Mouse (Mus musculus): Measurements from ENCODE around the gene Serinc2. TPM values are rescaled to one million over a fixed set of nuclear protein-coding genes. Genes with fewer than 3 reads are reported as not detected.
A peak's percentile ranks its signal among the peaks of the same experiment; 100 is the strongest.

Serinc2 gene
- polyA plus RNA-seq, 1 experiment from 2014 or later, result 35.5 TPM

DNA sequence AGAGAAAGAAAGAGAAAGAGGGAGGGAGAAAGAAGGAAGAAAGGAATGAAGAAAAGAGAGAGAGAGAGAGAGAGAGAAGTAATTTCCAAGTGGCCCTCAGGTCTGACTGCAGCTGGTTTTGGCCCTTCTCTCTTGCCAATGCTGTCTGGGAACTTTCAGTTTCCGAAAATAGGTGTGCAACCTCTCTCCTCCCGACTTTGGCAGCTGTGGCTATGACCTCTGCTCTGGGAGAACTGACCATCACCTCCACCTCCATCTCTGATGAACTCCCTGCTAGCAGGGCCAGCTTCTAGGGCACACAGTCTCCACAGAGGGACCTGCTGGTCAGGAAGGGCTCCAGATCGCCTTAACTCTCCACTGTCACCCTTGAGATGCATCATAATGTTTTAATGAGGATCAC, 7.5 kb upstream of the Serinc2 start:
- 72% methylated on average over 3 of the region's 3 CpGs for WGBS
- ATAC-seq (ENCODE audit: low FRiP score) (no peak), DNase-seq (ENCODE audit: low spot score) (no peak)
- no peaks in the 10 kb centered on the region for H3K27me3 ChIP-seq (ENCODE audit: control insufficient read depth, insufficient read depth, low read length)
- H3K4me1 ChIP-seq (replicated peaks; ENCODE audit: control insufficient read depth, insufficient read depth, low read length), result no peaks in the 10 kb centered on the region
- H3K9me3 ChIP-seq (ENCODE audit: control insufficient read depth, low read length), result no peaks in the 10 kb centered on the region
- no peak overlapping the region for H3K4me2 ChIP-seq (replicated peaks)
- H3K36me3 ChIP-seq (replicated peaks; ENCODE audit: control insufficient read depth, insufficient read depth), result no peaks in the 10 kb centered on the region
- no peak overlapping the region for H3K9ac ChIP-seq
- H3K4me3 ChIP-seq (replicated peaks; ENCODE audit: low read length), result no peak overlapping the region
- no peak overlapping the region for H3K27ac ChIP-seq

DNA sequence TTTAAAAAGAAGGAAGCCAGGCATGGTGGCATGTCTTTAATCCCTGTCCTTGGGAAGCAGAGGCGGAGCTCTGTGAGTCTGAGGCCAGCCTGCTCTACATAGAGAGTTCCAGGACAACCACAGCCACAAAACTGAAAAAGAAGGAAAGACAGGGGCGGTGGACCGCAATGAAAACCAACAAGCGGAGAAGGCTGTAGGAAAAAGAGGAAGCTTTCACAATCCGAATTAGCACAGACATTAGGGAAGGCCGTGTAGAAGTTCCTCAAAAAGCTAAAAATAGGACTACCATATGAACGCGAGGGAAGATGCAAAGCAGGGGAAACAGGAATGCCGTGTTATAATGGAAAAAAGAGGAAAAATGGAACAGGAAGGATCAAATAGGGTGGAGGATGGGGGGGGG, 4.8 kb upstream of the Serinc2 start:
- DNase-seq (ENCODE audit: low spot score) (no peak), ATAC-seq (ENCODE audit: low FRiP score) (no peak)
- Histone ChIP-seq H3K27me3 (ENCODE audit: control insufficient read depth, insufficient read depth, low read length) (no peaks in the 10 kb centered on the region), H3K9ac (no peak overlapping the region), H3K4me1 (replicated peaks; ENCODE audit: control insufficient read depth, insufficient read depth, low read length) (no peaks in the 10 kb centered on the region), H3K4me3 (replicated peaks; ENCODE audit: low read length) (no peak overlapping the region), H3K36me3 (replicated peaks; ENCODE audit: control insufficient read depth, insufficient read depth) (no peaks in the 10 kb centered on the region), H3K4me2 (replicated peaks) (no peak overlapping the region), H3K27ac (no peak overlapping the region), H3K9me3 (ENCODE audit: control insufficient read depth, low read length) (no peaks in the 10 kb centered on the region)
- WGBS, result 86% methylated on average over 9 of the region's 9 CpGs

DNA sequence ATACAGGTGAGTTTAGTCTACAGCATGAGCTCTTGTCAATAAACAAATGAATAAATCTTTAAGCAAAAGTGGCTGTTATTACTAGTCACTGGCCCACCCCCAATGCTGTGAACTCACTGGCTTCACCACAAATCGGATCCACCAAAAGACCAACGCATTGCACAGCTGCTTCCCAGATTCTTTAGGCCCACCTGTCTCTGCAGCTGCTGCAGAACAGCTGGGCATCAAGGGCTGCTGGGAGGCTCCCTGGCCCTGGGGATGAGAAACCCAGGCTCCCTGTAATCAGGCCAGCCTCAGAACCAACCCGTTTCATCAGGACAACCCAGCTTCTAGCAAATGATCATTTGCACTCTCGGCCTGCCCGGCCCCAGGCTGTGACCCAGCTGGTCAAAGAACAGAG, 3.9 kb upstream of the Serinc2 start:
- Histone ChIP-seq H3K4me1 (replicated peaks; ENCODE audit: control insufficient read depth, insufficient read depth, low read length) (no peaks in the 10 kb centered on the region), H3K4me2 (replicated peaks) (no peak overlapping the region), H3K27me3 (ENCODE audit: control insufficient read depth, insufficient read depth, low read length) (0 out of 2 replicates have a peak, but pooled peaks cover 2% of the 10 kb centered on the region), H3K36me3 (replicated peaks; ENCODE audit: control insufficient read depth, insufficient read depth) (no peaks in the 10 kb centered on the region), H3K9me3 (ENCODE audit: control insufficient read depth, low read length) (no peaks in the 10 kb centered on the region), H3K27ac (no peak overlapping the region), H3K4me3 (replicated peaks; ENCODE audit: low read length) (no peak overlapping the region), H3K9ac (no peak overlapping the region)
- no peak for ATAC-seq (ENCODE audit: low FRiP score)
- DNase-seq (ENCODE audit: low spot score), result no peak
- 80% methylated on average over 5 of the region's 5 CpGs for WGBS

DNA sequence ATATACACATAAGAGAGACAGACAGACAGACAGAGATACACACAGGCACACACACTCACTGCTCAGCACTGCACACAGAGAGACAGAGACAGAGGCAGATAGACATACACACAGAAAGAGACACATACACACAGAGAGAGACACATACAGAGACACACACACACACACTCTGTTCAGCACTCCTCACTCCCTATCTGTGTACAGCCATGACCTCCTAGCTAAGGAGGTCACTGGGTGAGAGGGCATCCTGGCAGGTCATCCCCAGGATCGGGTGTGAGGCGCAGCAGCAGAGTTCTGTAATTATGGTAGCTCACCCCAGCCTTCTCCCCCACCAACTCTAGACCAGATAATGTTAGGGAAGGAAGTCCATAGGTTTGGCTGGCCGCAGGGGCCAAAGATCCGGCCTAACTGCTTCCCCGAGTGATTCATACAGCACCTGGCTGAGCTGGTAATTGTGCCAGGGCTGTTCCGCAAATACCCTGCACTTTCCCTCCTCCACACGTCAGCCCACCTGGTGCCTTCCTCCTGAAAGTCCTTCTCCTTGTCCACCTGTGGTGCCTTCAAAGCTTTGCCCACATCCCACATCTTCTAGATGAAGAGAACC, 2.3 kb downstream of the Serinc2 start:
- Histone ChIP-seq H3K9ac (no peak overlapping the region), H3K27me3 (ENCODE audit: control insufficient read depth, insufficient read depth, low read length) (0 out of 2 replicates have a peak, but pooled peaks cover 2% of the 10 kb centered on the region), H3K4me3 (replicated peaks; ENCODE audit: low read length) (no peak overlapping the region), H3K27ac (no peak overlapping the region), H3K4me1 (replicated peaks; ENCODE audit: control insufficient read depth, insufficient read depth, low read length) (peaks cover 23% of the 10 kb centered on the region), H3K4me2 (replicated peaks) (no peak overlapping the region), H3K9me3 (ENCODE audit: control insufficient read depth, low read length) (no peaks in the 10 kb centered on the region), H3K36me3 (replicated peaks; ENCODE audit: control insufficient read depth, insufficient read depth) (no peaks in the 10 kb centered on the region)
- ATAC-seq (ENCODE audit: low FRiP score), result no peak
- no peak for DNase-seq (ENCODE audit: low spot score)
- WGBS, result 79% methylated on average over 7 of the region's 7 CpGs

DNA sequence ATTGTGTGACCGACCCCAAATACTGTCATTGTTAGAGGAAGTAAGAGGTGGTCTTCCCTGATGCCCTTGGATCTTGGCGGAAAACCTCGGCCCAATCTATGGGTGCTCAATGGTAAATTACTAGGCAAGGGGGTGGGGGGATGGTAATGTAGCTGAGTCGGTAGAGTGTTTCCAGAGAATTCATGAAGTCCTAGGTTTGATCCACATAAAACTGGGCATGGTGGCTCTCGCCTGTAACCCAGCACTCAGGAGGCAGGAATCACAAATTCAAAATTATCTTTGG, 3.2 kb downstream of the Serinc2 start:
- Histone ChIP-seq H3K4me3 (replicated peaks; ENCODE audit: low read length) (peak overlapping the region; percentile 60), H3K4me2 (replicated peaks) (peak overlapping the region; percentile 66), H3K27me3 (ENCODE audit: control insufficient read depth, insufficient read depth, low read length) (0 out of 2 replicates have a peak, but pooled peaks cover 2% of the 10 kb centered on the region), H3K4me1 (replicated peaks; ENCODE audit: control insufficient read depth, insufficient read depth, low read length) (peaks cover 23% of the 10 kb centered on the region), H3K9ac (peak overlapping the region; percentile 92), H3K27ac (peak overlapping the region; percentile 97), H3K36me3 (replicated peaks; ENCODE audit: control insufficient read depth, insufficient read depth) (no peaks in the 10 kb centered on the region), H3K9me3 (ENCODE audit: control insufficient read depth, low read length) (no peaks in the 10 kb centered on the region)
- ATAC-seq (ENCODE audit: low FRiP score), result no peak
- DNase-seq (ENCODE audit: low spot score), result no peak
- WGBS, result 34% methylated on average over 5 of the region's 5 CpGs

DNA sequence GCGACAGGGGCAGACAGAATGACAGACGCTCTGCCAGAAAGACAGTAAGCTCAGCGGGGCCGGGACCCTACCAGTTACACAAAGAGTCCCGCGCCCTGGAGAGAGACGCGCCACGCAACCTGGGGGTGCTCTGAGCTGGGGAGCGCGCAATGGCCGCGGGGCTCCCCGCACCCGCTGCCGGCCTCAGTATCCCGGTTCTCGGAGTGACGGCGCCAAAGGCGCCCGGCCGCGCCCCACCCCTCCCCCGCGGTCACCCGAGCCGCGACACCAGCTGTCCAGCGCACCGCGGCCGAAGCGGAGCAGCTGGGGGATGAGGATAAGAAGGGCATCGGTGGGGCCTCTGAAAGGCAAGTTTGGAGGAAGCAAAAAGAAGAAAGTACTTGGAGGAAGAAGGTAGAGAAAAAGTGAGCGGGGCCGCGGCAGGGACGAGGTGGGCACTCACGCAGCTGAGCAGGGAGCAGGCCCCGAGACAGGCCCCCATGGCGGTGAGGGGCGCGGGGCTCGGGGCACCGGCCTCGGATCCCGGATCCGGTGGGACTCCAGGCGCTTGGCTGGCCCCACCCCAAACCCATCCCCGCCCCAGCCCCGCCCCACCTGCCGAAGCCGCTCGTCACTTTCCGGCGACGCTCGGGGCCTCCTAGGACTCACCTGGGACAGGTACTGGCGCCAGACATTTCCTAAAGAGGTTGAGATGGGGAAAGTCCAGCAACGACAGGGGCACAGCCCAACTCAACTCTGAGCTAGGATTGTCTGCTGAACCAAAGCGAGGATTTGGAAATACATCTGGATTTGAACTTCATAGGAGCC, 3.8 kb downstream of the Serinc2 start:
- H3K36me3 ChIP-seq (replicated peaks; ENCODE audit: control insufficient read depth, insufficient read depth), result no peaks in the 10 kb centered on the region
- peak overlapping the region; percentile 60 for H3K4me3 ChIP-seq (replicated peaks; ENCODE audit: low read length)
- peak overlapping the region; percentile 66 for H3K4me2 ChIP-seq (replicated peaks)
- ATAC-seq (ENCODE audit: low FRiP score), result peak; percentile 35
- H3K27ac ChIP-seq, result peak overlapping the region; percentile 97
- peaks cover 23% of the 10 kb centered on the region for H3K4me1 ChIP-seq (replicated peaks; ENCODE audit: control insufficient read depth, insufficient read depth, low read length)
- peak; percentile 57 for DNase-seq (ENCODE audit: low spot score)
- H3K27me3 ChIP-seq (ENCODE audit: control insufficient read depth, insufficient read depth, low read length), result 0 out of 2 replicates have a peak, but pooled peaks cover 2% of the 10 kb centered on the region
- no peaks in the 10 kb centered on the region for H3K9me3 ChIP-seq (ENCODE audit: control insufficient read depth, low read length)
- H3K9ac ChIP-seq, result peak overlapping the region; percentile 92
- under 1% methylated on average over 61 of the region's 62 CpGs for WGBS

DNA sequence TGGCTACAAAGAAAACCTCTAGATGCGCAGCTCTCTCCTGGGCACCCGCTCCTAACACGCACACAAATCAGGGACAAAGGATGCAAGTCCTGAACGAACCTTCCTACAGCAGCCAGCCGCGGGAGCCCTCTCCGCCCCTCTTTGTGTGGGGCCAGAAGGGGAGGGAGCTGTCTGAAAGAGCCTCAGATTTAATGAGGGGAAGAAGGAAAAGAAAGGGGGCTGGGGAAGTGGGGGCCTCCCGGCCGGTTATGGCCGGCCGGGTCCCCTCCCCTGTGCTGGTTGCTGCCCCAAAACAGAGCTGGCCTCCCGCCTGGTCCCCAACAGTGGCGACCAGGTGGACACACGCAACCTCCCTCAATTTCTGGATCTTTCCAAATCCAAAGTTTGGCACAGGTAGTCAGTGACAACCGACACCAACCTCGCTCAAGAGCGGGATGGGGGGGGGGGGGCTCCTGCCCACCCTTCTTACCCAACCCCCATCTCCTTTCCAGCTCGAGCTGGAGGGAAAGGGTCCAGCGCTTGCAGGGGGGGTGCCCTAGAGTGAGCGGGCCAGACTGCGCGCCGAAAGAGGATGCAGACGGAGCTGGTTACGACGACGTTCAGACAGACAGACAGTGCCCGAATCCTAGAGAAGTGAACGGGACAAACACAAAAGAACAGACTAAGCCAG, 4.5 kb downstream of the Serinc2 start:
- ATAC-seq (ENCODE audit: low FRiP score), result peak; percentile 81
- H3K36me3 ChIP-seq (replicated peaks; ENCODE audit: control insufficient read depth, insufficient read depth), result no peaks in the 10 kb centered on the region
- peak overlapping the region; percentile 97 for H3K27ac ChIP-seq
- H3K9me3 ChIP-seq (ENCODE audit: control insufficient read depth, low read length), result no peaks in the 10 kb centered on the region
- WGBS, result under 1% methylated on average over 29 of the region's 29 CpGs
- peaks cover 23% of the 10 kb centered on the region for H3K4me1 ChIP-seq (replicated peaks; ENCODE audit: control insufficient read depth, insufficient read depth, low read length)
- peak overlapping the region; percentile 60 for H3K4me3 ChIP-seq (replicated peaks; ENCODE audit: low read length)
- H3K9ac ChIP-seq, result peak overlapping the region; percentile 92
- H3K27me3 ChIP-seq (ENCODE audit: control insufficient read depth, insufficient read depth, low read length), result 0 out of 2 replicates have a peak, but pooled peaks cover 2% of the 10 kb centered on the region
- peak; percentile 65 for DNase-seq (ENCODE audit: low spot score)
- H3K4me2 ChIP-seq (replicated peaks), result peak overlapping the region; percentile 66

DNA sequence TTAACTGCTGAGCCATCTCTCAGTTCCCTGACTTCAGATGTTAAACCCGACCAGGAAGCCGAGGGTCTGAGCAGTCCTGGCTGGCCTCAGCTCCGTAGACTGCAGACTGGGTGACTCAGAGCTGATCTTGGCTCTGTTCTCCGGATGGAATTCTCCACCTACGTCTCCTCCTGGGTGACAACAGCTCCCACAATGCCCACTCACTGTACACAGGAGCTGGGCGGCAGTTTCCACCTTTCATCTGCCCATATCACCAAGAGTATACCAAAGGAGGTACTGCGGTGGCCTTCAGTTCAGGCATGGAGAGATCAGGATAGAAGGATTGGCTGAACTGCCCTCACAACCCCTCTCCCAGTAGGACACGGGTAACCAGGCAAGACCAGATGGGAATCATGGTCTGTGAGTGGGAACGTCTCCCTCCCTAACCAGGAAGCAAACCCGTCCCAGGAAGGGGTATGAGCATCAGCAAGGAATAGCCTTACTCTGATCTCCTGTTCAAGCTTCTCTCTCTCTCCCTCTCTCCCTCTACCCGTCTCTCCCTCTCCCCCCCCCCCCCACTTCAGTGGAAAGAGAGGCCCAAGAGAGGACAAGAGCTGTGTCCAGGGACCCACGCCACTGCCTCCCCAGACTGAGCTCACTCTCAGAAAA, 5.2 kb downstream of the Serinc2 start:
- Histone ChIP-seq H3K4me3 (replicated peaks; ENCODE audit: low read length) (peak overlapping the region; percentile 60), H3K27me3 (ENCODE audit: control insufficient read depth, insufficient read depth, low read length) (0 out of 2 replicates have a peak, but pooled peaks cover 2% of the 10 kb centered on the region), H3K4me1 (replicated peaks; ENCODE audit: control insufficient read depth, insufficient read depth, low read length) (peaks cover 23% of the 10 kb centered on the region), H3K27ac (peak overlapping the region; percentile 97), H3K36me3 (replicated peaks; ENCODE audit: control insufficient read depth, insufficient read depth) (no peaks in the 10 kb centered on the region), H3K9ac (peak overlapping the region; percentile 92), H3K9me3 (ENCODE audit: control insufficient read depth, low read length) (no peaks in the 10 kb centered on the region), H3K4me2 (replicated peaks) (peak overlapping the region; percentile 66)
- DNase-seq (ENCODE audit: low spot score) (peak; percentile 55), ATAC-seq (ENCODE audit: low FRiP score) (peak; percentile 16)
- 4% methylated on average over 10 of the region's 12 CpGs for WGBS
